Mouse (Mus musculus): ENCODE data around the gene Wdcp. TPM values are rescaled to one million over a fixed set of nuclear protein-coding genes. Genes with fewer than 3 reads are reported as not detected.
A peak's percentile ranks its signal among the peaks of the same experiment; 100 is the strongest.

Gene Wdcp
- polyA plus RNA-seq, 1 experiment from 2014 or later, result 17.5 TPM

DNA sequence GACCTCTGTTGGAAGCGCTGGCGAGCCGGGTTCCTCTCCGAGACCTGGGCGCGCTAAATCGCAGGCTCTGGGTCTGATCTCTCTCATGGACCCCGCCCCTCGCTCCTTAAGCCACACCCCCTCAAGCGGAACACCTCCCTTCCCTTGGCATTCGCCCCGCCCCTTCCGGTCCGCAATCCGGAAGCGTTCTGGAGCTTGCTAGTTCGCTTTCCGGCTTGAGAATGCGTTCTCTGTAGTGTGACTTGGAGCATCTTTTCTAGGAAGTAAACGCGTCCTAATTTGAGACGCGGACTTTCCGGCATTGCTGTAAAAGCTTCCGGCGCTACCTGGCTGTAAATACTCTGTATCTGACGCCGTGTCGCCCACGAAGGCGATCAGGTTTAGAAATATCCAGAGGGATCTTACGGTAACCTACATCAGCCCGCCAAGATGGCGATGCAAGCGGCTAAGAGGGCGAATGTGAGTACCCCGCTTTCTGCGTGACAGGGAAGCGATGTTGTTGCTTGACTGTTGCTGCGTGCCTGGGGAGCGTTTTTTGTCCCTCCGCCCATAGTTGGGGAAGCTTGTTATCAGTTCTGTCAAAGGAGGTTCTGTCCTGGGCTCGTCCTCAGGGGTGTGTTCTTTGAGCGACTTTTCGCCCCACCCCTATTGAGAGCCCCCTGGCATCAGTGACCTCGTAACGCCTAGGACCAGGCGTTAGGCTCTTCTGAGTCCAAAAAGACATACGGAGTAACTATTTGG is 25.6 kb upstream of the Wdcp start, which contains the start of gene Sf3b6:
Sf3b6 (plus strand) TSS at position 184 of the 741 bp plus-strand sequence.
- H3K27ac ChIP-seq (ENCODE audit: low read depth), result peak within 1 kb of the TSS; percentile 82
- H3K4me1 ChIP-seq (ENCODE audit: insufficient read depth), result no peaks in the 10 kb centered on the region
- H3K9ac ChIP-seq, result peak within 1 kb of the TSS; percentile 73
- ATAC-seq (ENCODE audit: insufficient read depth) (peak; percentile 98), DNase-seq (peak; percentile 98)
- under 1% methylated on average over 49 of the region's 49 CpGs for WGBS
- H3K36me3 ChIP-seq (ENCODE audit: insufficient read depth), result peaks cover 20% of the 10 kb centered on the region
- no peak for TF ChIP-seq CTCF (IDR thresholded peaks at IDR 0.05; ENCODE audit: low read depth)
- peak within 1 kb of the TSS; percentile 86 for H3K4me3 ChIP-seq (ENCODE audit: low read depth, low read length)
- H3K4me2 ChIP-seq, result peak within 1 kb of the TSS; percentile 78
- no peaks in the 10 kb centered on the region for H3K27me3 ChIP-seq (ENCODE audit: insufficient read depth, low read length)
- H3K9me3 ChIP-seq (ENCODE audit: low read depth, low read length), result no peaks in the 10 kb centered on the region

- no peaks in the 10 kb centered on the region for H3K9me3 ChIP-seq (ENCODE audit: low read depth, low read length)
- H3K4me2 ChIP-seq, result no peak overlapping the region
- H3K4me1 ChIP-seq (ENCODE audit: insufficient read depth), result no peaks in the 10 kb centered on the region
- H3K4me3 ChIP-seq (ENCODE audit: low read depth, low read length), result no peak overlapping the region
- WGBS, result 80% methylated on average over 3 of the region's 3 CpGs
- DNase-seq, result no peak
- H3K27me3 ChIP-seq (ENCODE audit: insufficient read depth, low read length), result no peaks in the 10 kb centered on the region
- H3K36me3 ChIP-seq (ENCODE audit: insufficient read depth), result peaks cover 53% of the 10 kb centered on the region
- no peak overlapping the region for H3K9ac ChIP-seq
- no peak for ATAC-seq (ENCODE audit: insufficient read depth)
- no peak overlapping the region for H3K27ac ChIP-seq (ENCODE audit: low read depth)
- no peak for TF ChIP-seq CTCF (IDR thresholded peaks at IDR 0.05; ENCODE audit: low read depth)
Observed at GRCm38 (mm10) chr12:4827256-4827655, 15.8 kb upstream of the Wdcp start.

DNA sequence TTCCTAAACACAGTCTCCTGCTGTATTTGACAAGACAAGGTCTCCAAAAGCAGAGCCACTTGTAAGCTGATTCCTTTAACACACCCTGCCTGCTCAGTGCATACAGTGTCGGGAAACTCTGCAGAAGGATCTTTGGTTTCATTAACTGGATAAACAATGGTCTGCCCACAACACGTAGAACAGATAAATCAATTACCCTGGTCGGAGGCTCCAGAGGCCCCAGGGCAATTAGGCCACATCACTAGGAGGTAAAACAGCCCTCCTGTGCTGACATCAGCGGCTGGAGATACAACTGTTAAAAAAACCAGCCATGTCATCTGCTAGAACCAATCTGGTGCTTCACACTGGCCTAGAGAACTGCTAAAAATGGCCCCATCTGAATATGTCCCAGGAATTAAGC is 6.1 kb upstream of the Wdcp start:
- Histone ChIP-seq H3K4me3 (ENCODE audit: low read depth, low read length) (no peak overlapping the region), H3K4me1 (ENCODE audit: insufficient read depth) (no peaks in the 10 kb centered on the region), H3K27ac (ENCODE audit: low read depth) (no peak overlapping the region), H3K9me3 (ENCODE audit: low read depth, low read length) (no peaks in the 10 kb centered on the region), H3K9ac (no peak overlapping the region), H3K4me2 (no peak overlapping the region), H3K36me3 (ENCODE audit: insufficient read depth) (peaks cover 3% of the 10 kb centered on the region), H3K27me3 (ENCODE audit: insufficient read depth, low read length) (0 out of 2 replicates have a peak, but pooled peaks cover 5% of the 10 kb centered on the region)
- TF ChIP-seq CTCF (IDR thresholded peaks at IDR 0.05; ENCODE audit: low read depth), result no peak
- 31% methylated on average over 4 of the region's 4 CpGs for WGBS
- no peak for ATAC-seq (ENCODE audit: insufficient read depth)
- no peak for DNase-seq

GRCm38 (mm10) chr12:4840010-4840409 is 3.1 kb upstream of the Wdcp start:
- Histone ChIP-seq H3K27ac (ENCODE audit: low read depth) (no peak overlapping the region), H3K4me1 (ENCODE audit: insufficient read depth) (0 out of 2 replicates have a peak, but pooled peaks cover 7% of the 10 kb centered on the region), H3K9ac (no peak overlapping the region), H3K27me3 (ENCODE audit: insufficient read depth, low read length) (0 out of 2 replicates have a peak, but pooled peaks cover 5% of the 10 kb centered on the region), H3K36me3 (ENCODE audit: insufficient read depth) (no peaks in the 10 kb centered on the region), H3K4me3 (ENCODE audit: low read depth, low read length) (no peak overlapping the region), H3K4me2 (no peak overlapping the region), H3K9me3 (ENCODE audit: low read depth, low read length) (no peaks in the 10 kb centered on the region)
- 54% methylated on average over 6 of the region's 6 CpGs for WGBS
- DNase-seq (no peak), ATAC-seq (ENCODE audit: insufficient read depth) (no peak)
- no peak for TF ChIP-seq CTCF (IDR thresholded peaks at IDR 0.05; ENCODE audit: low read depth)

DNA sequence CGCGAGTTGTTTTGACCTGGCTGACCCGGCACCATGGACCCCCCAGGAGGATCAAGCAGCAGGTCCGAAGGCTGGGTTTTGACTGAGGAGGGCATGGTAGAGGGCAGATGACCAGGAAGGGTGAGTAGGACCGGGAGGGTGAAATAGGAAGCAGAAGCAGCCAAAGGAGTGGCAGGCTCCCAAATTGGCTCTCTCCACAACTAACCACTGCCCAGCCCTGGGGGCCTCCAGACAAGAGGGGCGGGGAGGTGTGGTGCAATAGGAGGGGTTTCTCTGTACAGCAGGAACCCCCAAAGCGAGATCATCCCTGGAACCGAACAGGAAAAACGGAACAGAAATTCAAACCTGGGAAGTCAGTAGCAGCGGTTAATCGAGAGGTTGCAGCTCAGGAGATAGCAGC is 2.4 kb upstream of the Wdcp start:
- ATAC-seq (ENCODE audit: insufficient read depth) (0 out of 2 replicates have a peak, but pooled peaks have one; percentile 6), DNase-seq (no peak)
- WGBS, result 1% methylated on average over 11 of the region's 11 CpGs
- Histone ChIP-seq H3K36me3 (ENCODE audit: insufficient read depth) (no peaks in the 10 kb centered on the region), H3K27ac (ENCODE audit: low read depth) (no peak overlapping the region), H3K9ac (peak overlapping the region; percentile 66), H3K4me3 (ENCODE audit: low read depth, low read length) (peak overlapping the region; percentile 72), H3K4me1 (ENCODE audit: insufficient read depth) (0 out of 2 replicates have a peak, but pooled peaks cover 7% of the 10 kb centered on the region), H3K27me3 (ENCODE audit: insufficient read depth, low read length) (0 out of 2 replicates have a peak, but pooled peaks cover 5% of the 10 kb centered on the region), H3K4me2 (peak overlapping the region; percentile 95), H3K9me3 (ENCODE audit: low read depth, low read length) (no peaks in the 10 kb centered on the region)
- TF ChIP-seq CTCF (IDR thresholded peaks at IDR 0.05; ENCODE audit: low read depth), result no peak

DNA sequence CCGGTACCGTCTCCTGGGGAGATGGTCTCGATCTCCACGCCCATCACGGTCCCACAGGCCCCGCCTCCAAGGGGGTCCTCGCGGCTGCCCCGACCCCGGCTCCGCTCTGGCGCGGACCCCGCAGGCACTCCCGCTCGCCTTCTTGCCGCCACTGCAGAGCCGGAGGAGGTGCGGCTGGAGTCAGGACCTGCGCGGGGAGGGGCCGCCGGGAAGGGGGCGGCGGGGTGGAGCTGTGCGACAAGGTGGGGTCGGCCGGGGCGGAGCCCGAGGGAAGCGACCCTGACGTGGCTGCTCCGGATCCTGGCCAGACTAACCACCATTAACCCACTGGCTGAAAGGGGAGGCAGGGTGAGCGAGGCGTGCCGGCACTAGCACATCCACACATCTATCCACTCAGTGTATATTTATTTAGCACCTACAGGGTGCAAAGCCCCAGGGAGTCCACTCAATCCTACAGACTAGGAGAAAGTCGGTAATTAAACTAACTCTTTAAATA is 1.7 kb upstream of the Wdcp start, which contains the start of gene Fkbp1b:
Fkbp1b (minus strand) TSS at position 200 of the 496 bp plus-strand sequence.
- Histone ChIP-seq H3K27ac (ENCODE audit: low read depth) (no peak within 1 kb of the TSS), H3K9me3 (ENCODE audit: low read depth, low read length) (no peaks in the 10 kb centered on the region), H3K9ac (peak within 1 kb of the TSS; percentile 66), H3K4me1 (ENCODE audit: insufficient read depth) (0 out of 2 replicates have a peak, but pooled peaks cover 7% of the 10 kb centered on the region), H3K4me3 (ENCODE audit: low read depth, low read length) (peak within 1 kb of the TSS; percentile 72), H3K27me3 (ENCODE audit: insufficient read depth, low read length) (0 out of 2 replicates have a peak, but pooled peaks cover 5% of the 10 kb centered on the region), H3K4me2 (peak within 1 kb of the TSS; percentile 95), H3K36me3 (ENCODE audit: insufficient read depth) (no peaks in the 10 kb centered on the region)
- peak; percentile 77 for DNase-seq
- TF ChIP-seq CTCF (IDR thresholded peaks at IDR 0.05; ENCODE audit: low read depth), result no peak
- ATAC-seq (ENCODE audit: insufficient read depth), result peak; percentile 71
- WGBS, result under 1% methylated on average over 37 of the region's 37 CpGs

DNA sequence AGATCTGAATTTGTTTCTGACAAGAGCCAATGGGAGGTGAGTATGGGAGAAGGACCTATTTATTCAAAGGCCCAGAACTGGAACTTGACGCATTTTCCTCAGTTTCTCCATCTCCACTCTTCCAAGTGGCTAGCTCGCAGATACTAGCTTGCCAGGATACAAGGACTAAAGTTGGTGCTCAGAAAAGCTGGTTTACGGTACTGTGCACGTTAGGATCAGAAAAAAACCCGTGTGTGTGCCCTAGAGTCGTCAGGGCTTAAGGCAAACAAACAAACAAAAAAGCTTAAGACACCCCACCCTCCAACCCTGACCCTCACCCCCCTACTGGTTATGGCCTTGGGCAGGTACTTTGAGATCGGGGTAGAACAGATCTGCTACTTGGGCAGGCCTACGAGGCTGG is 647 bp upstream of the Wdcp start:
- WGBS, result 82% methylated on average over 8 of the region's 8 CpGs
- DNase-seq, result no peak
- ATAC-seq (ENCODE audit: insufficient read depth), result no peak
- Histone ChIP-seq H3K36me3 (ENCODE audit: insufficient read depth) (no peaks in the 10 kb centered on the region), H3K9ac (no peak overlapping the region), H3K27me3 (ENCODE audit: insufficient read depth, low read length) (0 out of 2 replicates have a peak, but pooled peaks cover 5% of the 10 kb centered on the region), H3K4me3 (ENCODE audit: low read depth, low read length) (no peak overlapping the region), H3K4me1 (ENCODE audit: insufficient read depth) (0 out of 2 replicates have a peak, but pooled peaks cover 7% of the 10 kb centered on the region), H3K9me3 (ENCODE audit: low read depth, low read length) (no peaks in the 10 kb centered on the region), H3K27ac (ENCODE audit: low read depth) (no peak overlapping the region), H3K4me2 (peak overlapping the region; percentile 79)
- no peak for TF ChIP-seq CTCF (IDR thresholded peaks at IDR 0.05; ENCODE audit: low read depth)

All from lung, embryonic 14.5 days (tissue).